Mouse (Mus musculus) kidney, embryonic 16.5 days (tissue): ENCODE measurements around the gene Fancc. TPM values are rescaled to one million over a fixed set of nuclear protein-coding genes. Genes with fewer than 3 reads are reported as not detected.
A peak's percentile ranks its signal among the peaks of the same experiment; 100 is the strongest.

Experiments
- ATAC-seq: fragments of 200-750 bp; cut with Nextera tagmentation; 2 replicates; pipeline ENCODE4 v1.8.0; 2017; ENCODE audit warnings: moderate TSS enrichment; ENCODE audit not compliant: low FRiP score, low TSS enrichment
- H3K27ac ChIP-seq: fragments of 300-500 bp; sonication (generic); 2 replicates; pipeline ENCODE4 v1.5.1; 2014; ENCODE audit warnings: low read length
- H3K27me3 ChIP-seq: fragments of 300-500 bp; sonication (generic); 2 replicates; pipeline ENCODE4 v1.6.1; 2014; ENCODE audit warnings: low read length, control low read depth, mixed read lengths; ENCODE audit not compliant: insufficient read depth
- H3K36me3 ChIP-seq: fragments of 300-500 bp; sonication (generic); 2 replicates; pipeline ENCODE4 v1.6.1; 2014; ENCODE audit warnings: low read length, control low read depth, mixed read lengths; ENCODE audit not compliant: insufficient read depth
- H3K4me1 ChIP-seq: fragments of 300-500 bp; sonication (generic); 2 replicates; pipeline ENCODE4 v1.6.1; 2014; ENCODE audit warnings: low read length, control low read depth, mixed read lengths; ENCODE audit not compliant: insufficient read depth
- H3K4me2 ChIP-seq: fragments of 300-500 bp; sonication (generic); replicated peaks from 2 replicates; pipeline ENCODE4 v1.6.1; 2014; ENCODE audit warnings: low read depth, low read length
- H3K4me3 ChIP-seq: fragments of 300-500 bp; sonication (generic); 2 replicates; pipeline ENCODE4 v1.5.1; 2014; ENCODE audit warnings: mild to moderate bottlenecking, low read length
- H3K9ac ChIP-seq: fragments of 300-500 bp; sonication (generic); replicated peaks from 2 replicates; pipeline ENCODE4 v1.6.1; 2014; ENCODE audit warnings: low read length
- H3K9me3 ChIP-seq: fragments of 300-500 bp; sonication (generic); 2 replicates; pipeline ENCODE4 v1.6.1; 2016; ENCODE audit warnings: low read length, control low read depth
- WGBS: fragments of 180-500 bp; shearing (Covaris S2); extraction: QIAGEN DNeasy Blood & Tissue Kit; methylation state at CpG from one replicate; pipeline ENCODE4 v1.1.7; 2014; 5-methylcytosine and 5-hydroxymethylcytosine counted together
- polyA plus RNA-seq: library from polyadenylated mRNA; unstranded; fragments of >200 nt; fragmentation: Nextera tagmentation; extraction: Ambion mirVana; gene quantifications from 2 replicates; pipeline ENCODE4 v1.2.1, GENCODE M21; 2015

Fancc gene
- polyA plus RNA-seq, 1 experiment from 2014 or later, result 22.2 TPM

- Histone ChIP-seq H3K36me3 (peaks cover 62% of the 10 kb centered on the region), H3K4me2 (0 out of 2 replicates have a peak overlapping the region, but pooled peaks have one; percentile 5), H3K27ac (peak overlapping the region; percentile 84), H3K9me3 (no peaks in the 10 kb centered on the region), H3K27me3 (no peaks in the 10 kb centered on the region), H3K4me3 (no peak overlapping the region), H3K4me1 (peaks cover 29% of the 10 kb centered on the region), H3K9ac (peak overlapping the region; percentile 49)
- WGBS, result 36% methylated on average over 15 of the region's 15 CpGs
- ATAC-seq, result peak; percentile 52; the same call in 1 of the 2 replicates
Measured at GRCm38 (mm10) chr13:63294359-63295193, 202.5 kb downstream of the Fancc start.

GRCm38 (mm10) chr13:63293647-63294046 is 203.4 kb downstream of the Fancc start:
- 61% methylated on average over 3 of the region's 3 CpGs for WGBS
- Histone ChIP-seq H3K4me3 (no peak overlapping the region), H3K36me3 (peaks cover 61% of the 10 kb centered on the region), H3K4me1 (peaks cover 35% of the 10 kb centered on the region), H3K27me3 (no peaks in the 10 kb centered on the region), H3K9me3 (no peaks in the 10 kb centered on the region), H3K27ac (peak overlapping the region; percentile 84), H3K9ac (0 out of 2 replicates have a peak overlapping the region, but pooled peaks have one; percentile 10), H3K4me2 (no peak overlapping the region)
- ATAC-seq, result no peak

GRCm38 (mm10) chr13:63291016-63291415 is 206.1 kb downstream of the Fancc start:
- peaks cover 58% of the 10 kb centered on the region for H3K36me3 ChIP-seq
- H3K27ac ChIP-seq, result no peak overlapping the region
- H3K4me2 ChIP-seq, result no peak overlapping the region
- H3K4me1 ChIP-seq, result peaks cover 42% of the 10 kb centered on the region
- no peak for ATAC-seq
- 96% methylated on average over 6 of the region's 6 CpGs for WGBS
- H3K4me3 ChIP-seq, result no peak overlapping the region
- no peak overlapping the region for H3K9ac ChIP-seq
- H3K9me3 ChIP-seq, result no peaks in the 10 kb centered on the region
- H3K27me3 ChIP-seq, result no peaks in the 10 kb centered on the region

DNA sequence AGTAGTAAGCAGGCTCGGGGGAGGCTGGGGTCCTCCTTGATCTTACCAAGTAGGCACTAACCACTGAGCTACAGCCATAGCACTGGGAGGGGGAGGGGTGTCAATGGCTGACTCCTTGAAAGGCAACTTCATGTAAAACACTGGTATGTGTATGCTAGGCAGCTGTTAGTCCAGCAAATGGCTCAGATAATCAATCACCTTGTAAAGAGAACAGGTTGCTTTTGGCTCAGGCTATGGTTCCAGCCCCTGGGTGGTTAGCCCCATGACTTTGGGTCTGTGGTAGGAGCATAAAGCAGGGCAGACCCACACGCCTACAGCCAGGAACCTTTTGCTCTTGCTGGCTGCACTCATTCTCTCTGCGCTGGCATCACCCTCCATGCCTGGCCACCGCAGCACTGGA is 207.0 kb downstream of the Fancc start:
- no peak overlapping the region for H3K4me2 ChIP-seq
- H3K36me3 ChIP-seq, result peaks cover 57% of the 10 kb centered on the region
- no peak for ATAC-seq
- no peak overlapping the region for H3K9ac ChIP-seq
- H3K27ac ChIP-seq, result 0 out of 2 replicates have a peak overlapping the region, but pooled peaks have one; percentile 16
- H3K4me3 ChIP-seq, result no peak overlapping the region
- 88% methylated on average over 4 of the region's 4 CpGs for WGBS
- no peaks in the 10 kb centered on the region for H3K27me3 ChIP-seq
- H3K9me3 ChIP-seq, result no peaks in the 10 kb centered on the region
- peaks cover 40% of the 10 kb centered on the region for H3K4me1 ChIP-seq

GRCm38 (mm10) chr13:63289687-63290086 is 207.4 kb downstream of the Fancc start:
- H3K4me1 ChIP-seq, result peaks cover 36% of the 10 kb centered on the region
- H3K9ac ChIP-seq, result no peak overlapping the region
- H3K9me3 ChIP-seq, result no peaks in the 10 kb centered on the region
- H3K4me3 ChIP-seq, result no peak overlapping the region
- WGBS, result 50% methylated on average over 5 of the region's 5 CpGs
- H3K36me3 ChIP-seq, result peaks cover 57% of the 10 kb centered on the region
- no peak for ATAC-seq
- no peaks in the 10 kb centered on the region for H3K27me3 ChIP-seq
- no peak overlapping the region for H3K4me2 ChIP-seq
- 0 out of 2 replicates have a peak overlapping the region, but pooled peaks have one; percentile 16 for H3K27ac ChIP-seq

- H3K4me1 ChIP-seq, result peaks cover 30% of the 10 kb centered on the region
- peak overlapping the region; percentile 63 for H3K27ac ChIP-seq
- no peak overlapping the region for H3K4me2 ChIP-seq
- WGBS, result 36% methylated on average over 4 of the region's 4 CpGs
- H3K4me3 ChIP-seq, result no peak overlapping the region
- no peaks in the 10 kb centered on the region for H3K27me3 ChIP-seq
- no peaks in the 10 kb centered on the region for H3K9me3 ChIP-seq
- no peak overlapping the region; the same call in 1 of the 2 replicates for H3K9ac ChIP-seq
- ATAC-seq, result no peak
- peaks cover 54% of the 10 kb centered on the region for H3K36me3 ChIP-seq
Measured at GRCm38 (mm10) chr13:63289152-63289551, 207.9 kb downstream of the Fancc start.

- WGBS, result 84% methylated on average over 11 of the region's 11 CpGs
Measured at GRCm38 (mm10) chr13:63286483-63287102, 210.5 kb downstream of the Fancc start.

GRCm38 (mm10) chr13:63284748-63285147 is 212.3 kb downstream of the Fancc start:
- H3K4me2 ChIP-seq, result no peak overlapping the region
- no peaks in the 10 kb centered on the region for H3K9me3 ChIP-seq
- 92% methylated on average over 3 of the region's 3 CpGs for WGBS
- H3K27me3 ChIP-seq, result no peaks in the 10 kb centered on the region
- no peak for ATAC-seq
- peaks cover 42% of the 10 kb centered on the region for H3K4me1 ChIP-seq
- H3K4me3 ChIP-seq, result no peak overlapping the region
- no peak overlapping the region for H3K27ac ChIP-seq
- peaks cover 59% of the 10 kb centered on the region for H3K36me3 ChIP-seq
- H3K9ac ChIP-seq, result no peak overlapping the region

More at GRCm38 (mm10) chr13:63286483-63287102, 210.5 kb downstream of the Fancc start:
- no peak overlapping the region for H3K27ac ChIP-seq
- H3K36me3 ChIP-seq, result peaks cover 75% of the 10 kb centered on the region
- H3K4me3 ChIP-seq, result no peak overlapping the region
- H3K4me1 ChIP-seq, result peaks cover 31% of the 10 kb centered on the region
- H3K9ac ChIP-seq, result no peak overlapping the region
- no peaks in the 10 kb centered on the region for H3K27me3 ChIP-seq
- H3K4me2 ChIP-seq, result no peak overlapping the region
- ATAC-seq, result no peak
- H3K9me3 ChIP-seq, result no peaks in the 10 kb centered on the region

- Histone ChIP-seq H3K9me3 (no peaks in the 10 kb centered on the region), H3K27ac (no peak overlapping the region)
- no peak for ATAC-seq
Measured at GRCm38 (mm10) chr13:63283236-63283635, 213.8 kb downstream of the Fancc start.

GRCm38 (mm10) chr13:63281206-63281605 is 215.9 kb downstream of the Fancc start:
- Histone ChIP-seq H3K4me1 (peaks cover 63% of the 10 kb centered on the region), H3K4me2 (peak overlapping the region; percentile 42)
- ATAC-seq, result no peak

More at GRCm38 (mm10) chr13:63283236-63283635, 213.8 kb downstream of the Fancc start:
- H3K4me1 ChIP-seq, result peaks cover 51% of the 10 kb centered on the region
- no peaks in the 10 kb centered on the region for H3K27me3 ChIP-seq
- H3K9ac ChIP-seq, result no peak overlapping the region
- H3K4me2 ChIP-seq, result no peak overlapping the region
- peaks cover 48% of the 10 kb centered on the region for H3K36me3 ChIP-seq
- H3K4me3 ChIP-seq, result no peak overlapping the region

More at GRCm38 (mm10) chr13:63281206-63281605, 215.9 kb downstream of the Fancc start:
- peaks cover 30% of the 10 kb centered on the region for H3K36me3 ChIP-seq
- H3K27ac ChIP-seq, result no peak overlapping the region
- H3K9me3 ChIP-seq, result no peaks in the 10 kb centered on the region
- no peaks in the 10 kb centered on the region for H3K27me3 ChIP-seq
- no peak overlapping the region for H3K4me3 ChIP-seq
- 63% methylated on average over 8 of the region's 8 CpGs for WGBS
- H3K9ac ChIP-seq, result peak overlapping the region; percentile 22; the same call in 1 of the 2 replicates
